Mouse (Mus musculus): ENCODE results near the gene Elob. TPM values are rescaled to one million over a fixed set of nuclear protein-coding genes. Genes with fewer than 3 reads are reported as not detected.
A peak's percentile ranks its signal among the peaks of the same experiment; 100 is the strongest.

Gene Elob
- polyA plus RNA-seq, 1 experiment from 2014 or later, result 906 TPM

DNA sequence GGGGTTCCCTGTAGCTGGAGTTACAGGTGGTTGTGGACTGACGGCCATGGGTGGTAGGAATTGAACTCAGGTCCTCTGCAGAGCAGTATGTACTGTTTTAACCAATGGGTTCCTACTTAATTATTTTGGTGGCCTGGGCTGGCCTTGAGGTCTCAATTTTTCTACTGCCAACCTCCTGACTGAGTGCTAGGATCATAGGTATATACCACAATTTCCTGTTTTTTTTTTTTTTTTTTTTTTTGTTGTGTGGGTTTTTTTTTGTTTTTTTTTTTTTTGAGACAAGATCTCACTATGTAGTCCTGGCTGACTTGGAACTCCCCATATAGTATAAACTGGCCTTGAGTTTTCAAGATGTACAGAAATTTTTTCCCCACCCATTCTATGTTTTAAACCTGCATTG is 2.3 kb upstream of the Elob start:
- 90% methylated on average over 1 of the region's 1 CpGs for WGBS
- Histone ChIP-seq H3K4me2 (ENCODE audit: low read depth, low read length) (no peak overlapping the region), H3K9me3 (replicated peaks; ENCODE audit: control insufficient read depth, low read length) (no peaks in the 10 kb centered on the region), H3K4me3 (replicated peaks; ENCODE audit: low read length) (no peak overlapping the region), H3K4me1 (ENCODE audit: control insufficient read depth, insufficient read depth, low read length) (peaks cover 14% of the 10 kb centered on the region), H3K9ac (ENCODE audit: low read length) (no peak overlapping the region), H3K27me3 (ENCODE audit: control insufficient read depth, insufficient read depth, low read length) (peaks cover 7% of the 10 kb centered on the region), H3K27ac (ENCODE audit: low read length) (no peak overlapping the region), H3K36me3 (ENCODE audit: control insufficient read depth, insufficient read depth, low read length) (peaks cover 3% of the 10 kb centered on the region; the same call in 1 of the 2 replicates)
- ATAC-seq (ENCODE audit: insufficient read depth, low FRiP score), result no peak

DNA sequence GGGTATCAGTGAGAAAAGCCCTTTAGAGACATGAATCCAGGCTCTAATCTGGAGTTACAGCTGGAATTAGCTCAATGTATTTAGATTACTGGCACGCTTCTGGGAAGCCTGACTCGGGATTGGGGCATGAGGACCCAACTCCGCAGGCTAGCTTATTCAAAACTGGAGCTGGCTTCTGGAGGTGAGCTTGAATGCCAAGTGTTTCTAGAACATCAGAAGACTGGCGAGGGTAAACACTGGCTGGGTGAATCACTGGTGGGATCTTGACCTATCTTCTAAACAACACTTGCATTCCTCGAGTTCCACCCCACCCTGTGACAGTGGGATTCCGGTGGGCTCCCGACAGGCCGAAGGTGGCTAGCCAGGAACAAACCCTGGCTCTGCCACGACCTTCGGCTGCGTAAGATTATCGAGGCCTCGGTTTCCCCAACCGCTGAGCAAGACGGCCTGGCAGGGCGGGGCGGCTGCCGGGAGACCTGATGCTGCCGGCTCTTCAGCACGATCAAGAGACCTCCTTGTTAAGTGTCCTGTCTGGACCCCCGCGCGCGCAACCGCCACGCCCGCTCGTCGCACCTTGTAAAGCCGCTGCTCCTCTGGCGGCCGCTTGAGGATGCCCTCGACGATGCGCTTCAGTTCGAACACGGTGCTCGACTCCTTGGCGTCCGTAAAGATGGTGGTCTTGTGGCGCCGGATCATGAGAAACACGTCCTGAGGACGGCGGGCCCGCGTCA is 500 bp downstream of the Elob start:
- under 1% methylated on average over 47 of the region's 47 CpGs for WGBS

DNA sequence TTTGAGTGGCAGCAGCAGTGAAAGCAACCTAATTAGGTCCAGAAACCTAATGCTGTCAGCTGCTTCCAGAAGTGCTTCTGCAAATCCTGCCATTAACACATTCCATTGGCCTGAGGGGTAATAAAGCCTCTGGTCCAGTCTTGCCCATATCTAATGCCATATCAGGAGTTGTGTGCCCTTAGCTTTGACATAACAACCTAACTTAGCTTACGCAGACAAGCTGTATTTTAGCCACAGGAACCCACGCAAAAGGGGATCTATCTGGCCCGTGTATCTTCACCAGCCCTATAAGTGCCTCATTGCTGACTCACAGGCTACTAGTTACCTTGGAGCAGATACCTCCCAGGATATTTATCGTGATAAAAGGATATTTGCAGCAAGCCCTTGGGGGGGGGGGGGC is 3.3 kb downstream of the Elob start:
- H3K9ac ChIP-seq (ENCODE audit: low read length), result no peak overlapping the region
- H3K27me3 ChIP-seq (ENCODE audit: control insufficient read depth, insufficient read depth, low read length), result no peaks in the 10 kb centered on the region
- no peak for ATAC-seq (ENCODE audit: insufficient read depth, low FRiP score)
- H3K27ac ChIP-seq (ENCODE audit: low read length), result no peak overlapping the region
- H3K9me3 ChIP-seq (replicated peaks; ENCODE audit: control insufficient read depth, low read length), result no peaks in the 10 kb centered on the region
- H3K36me3 ChIP-seq (ENCODE audit: control insufficient read depth, insufficient read depth, low read length), result peaks cover 42% of the 10 kb centered on the region
- no peak overlapping the region for H3K4me2 ChIP-seq (ENCODE audit: low read depth, low read length)
- 82% methylated on average over 4 of the region's 4 CpGs for WGBS
- peaks cover 14% of the 10 kb centered on the region for H3K4me1 ChIP-seq (ENCODE audit: control insufficient read depth, insufficient read depth, low read length)
- H3K4me3 ChIP-seq (replicated peaks; ENCODE audit: low read length), result no peak overlapping the region

More for the DNA sequence above, 500 bp downstream of the Elob start:
- H3K9ac ChIP-seq (ENCODE audit: low read length), result peak overlapping the region; percentile 85
- peak overlapping the region; percentile 88 for H3K4me3 ChIP-seq (replicated peaks; ENCODE audit: low read length)
- H3K27me3 ChIP-seq (ENCODE audit: control insufficient read depth, insufficient read depth, low read length), result peaks cover 7% of the 10 kb centered on the region
- H3K4me2 ChIP-seq (ENCODE audit: low read depth, low read length), result peak overlapping the region; percentile 85
- peak; percentile 69 for ATAC-seq (ENCODE audit: insufficient read depth, low FRiP score)
- H3K9me3 ChIP-seq (replicated peaks; ENCODE audit: control insufficient read depth, low read length), result no peaks in the 10 kb centered on the region
- peak overlapping the region; percentile 72 for H3K27ac ChIP-seq (ENCODE audit: low read length)
- peaks cover 14% of the 10 kb centered on the region for H3K4me1 ChIP-seq (ENCODE audit: control insufficient read depth, insufficient read depth, low read length)
- H3K36me3 ChIP-seq (ENCODE audit: control insufficient read depth, insufficient read depth, low read length), result peaks cover 23% of the 10 kb centered on the region

DNA sequence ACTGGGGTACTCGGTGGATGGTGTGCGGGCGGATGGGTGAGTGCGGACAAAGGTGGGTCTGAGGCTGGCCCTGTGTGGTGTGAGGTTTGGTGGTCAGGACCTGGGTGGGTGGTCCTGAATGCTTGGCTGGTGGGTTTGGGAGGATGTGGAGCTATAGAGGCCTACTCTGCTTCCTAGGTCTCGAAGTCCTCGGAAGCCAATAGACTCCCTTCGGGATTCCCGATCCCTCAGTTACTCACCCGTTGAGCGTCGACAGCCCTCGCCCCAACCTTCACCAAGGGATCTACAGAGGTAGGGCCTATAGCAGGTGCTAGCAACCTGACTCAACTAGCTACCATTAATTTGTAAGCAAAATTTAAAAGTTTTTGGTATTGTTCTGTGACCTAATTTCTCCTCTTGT is 5.3 kb downstream of the Elob start:
- Histone ChIP-seq H3K27ac (ENCODE audit: low read length) (no peak overlapping the region), H3K4me1 (ENCODE audit: control insufficient read depth, insufficient read depth, low read length) (peaks cover 14% of the 10 kb centered on the region), H3K36me3 (ENCODE audit: control insufficient read depth, insufficient read depth, low read length) (peaks cover 61% of the 10 kb centered on the region), H3K27me3 (ENCODE audit: control insufficient read depth, insufficient read depth, low read length) (no peaks in the 10 kb centered on the region), H3K4me2 (ENCODE audit: low read depth, low read length) (no peak overlapping the region), H3K9me3 (replicated peaks; ENCODE audit: control insufficient read depth, low read length) (peaks cover 11% of the 10 kb centered on the region), H3K9ac (ENCODE audit: low read length) (no peak overlapping the region), H3K4me3 (replicated peaks; ENCODE audit: low read length) (no peak overlapping the region)
- no peak for ATAC-seq (ENCODE audit: insufficient read depth, low FRiP score)
- 94% methylated on average over 12 of the region's 12 CpGs for WGBS

DNA sequence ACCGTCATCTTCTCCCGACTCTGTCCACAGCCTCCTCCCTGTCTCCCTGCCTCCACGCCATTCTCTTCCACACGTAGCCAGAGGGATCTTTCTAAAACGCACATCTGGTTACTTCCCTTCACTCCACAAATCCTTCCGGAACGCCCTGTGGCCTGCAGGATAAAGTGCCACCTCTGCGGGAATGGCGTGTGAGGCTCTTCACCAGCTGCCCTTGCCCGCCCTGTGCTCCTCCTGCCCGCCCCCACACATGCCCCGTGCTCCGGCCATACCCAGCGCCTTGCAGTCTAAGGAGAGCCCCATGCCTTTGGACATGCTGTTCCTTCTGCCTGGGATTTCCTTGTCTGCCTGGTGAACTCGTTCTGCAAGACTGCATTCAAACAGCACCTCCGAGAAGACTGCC is 5.9 kb downstream of the Elob start:
- peaks cover 67% of the 10 kb centered on the region for H3K36me3 ChIP-seq (ENCODE audit: control insufficient read depth, insufficient read depth, low read length)
- WGBS, result 79% methylated on average over 16 of the region's 16 CpGs
- H3K27ac ChIP-seq (ENCODE audit: low read length), result peak overlapping the region; percentile 24; the same call in 1 of the 2 replicates
- H3K27me3 ChIP-seq (ENCODE audit: control insufficient read depth, insufficient read depth, low read length), result no peaks in the 10 kb centered on the region
- no peak overlapping the region for H3K4me3 ChIP-seq (replicated peaks; ENCODE audit: low read length)
- H3K9me3 ChIP-seq (replicated peaks; ENCODE audit: control insufficient read depth, low read length), result peaks cover 17% of the 10 kb centered on the region
- no peak overlapping the region for H3K4me2 ChIP-seq (ENCODE audit: low read depth, low read length)
- H3K4me1 ChIP-seq (ENCODE audit: control insufficient read depth, insufficient read depth, low read length), result peaks cover 11% of the 10 kb centered on the region
- no peak for ATAC-seq (ENCODE audit: insufficient read depth, low FRiP score)
- no peak overlapping the region for H3K9ac ChIP-seq (ENCODE audit: low read length)

DNA sequence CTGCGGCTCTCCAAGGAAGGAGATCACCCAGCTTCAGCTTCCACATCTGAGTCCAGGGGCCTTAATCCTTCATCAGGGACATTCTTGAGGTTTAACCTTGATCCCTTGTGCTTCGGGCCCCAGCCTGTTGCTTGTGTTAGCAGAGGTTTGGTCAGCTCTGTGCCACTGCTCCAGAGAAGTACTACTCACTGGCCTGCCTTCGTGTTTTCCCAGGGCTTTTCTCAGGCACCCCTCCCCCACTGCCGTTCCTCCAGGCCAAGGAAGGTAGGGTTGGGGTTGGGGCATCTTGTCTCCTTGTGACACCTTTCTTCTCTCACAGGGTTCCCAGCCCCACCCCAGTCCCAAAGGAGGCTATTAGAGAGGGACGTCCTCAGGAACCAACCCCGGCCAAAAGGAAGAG is 6.8 kb downstream of the Elob start:
- 66% methylated on average over 6 of the region's 6 CpGs for WGBS
- Histone ChIP-seq H3K4me3 (replicated peaks; ENCODE audit: low read length) (no peak overlapping the region), H3K9ac (ENCODE audit: low read length) (no peak overlapping the region), H3K4me2 (ENCODE audit: low read depth, low read length) (no peak overlapping the region), H3K27me3 (ENCODE audit: control insufficient read depth, insufficient read depth, low read length) (no peaks in the 10 kb centered on the region), H3K27ac (ENCODE audit: low read length) (no peak overlapping the region), H3K9me3 (replicated peaks; ENCODE audit: control insufficient read depth, low read length) (peaks cover 19% of the 10 kb centered on the region), H3K4me1 (ENCODE audit: control insufficient read depth, insufficient read depth, low read length) (peaks cover 2% of the 10 kb centered on the region; the same call in 1 of the 2 replicates), H3K36me3 (ENCODE audit: control insufficient read depth, insufficient read depth, low read length) (peaks cover 77% of the 10 kb centered on the region)
- ATAC-seq (ENCODE audit: insufficient read depth, low FRiP score), result no peak

DNA sequence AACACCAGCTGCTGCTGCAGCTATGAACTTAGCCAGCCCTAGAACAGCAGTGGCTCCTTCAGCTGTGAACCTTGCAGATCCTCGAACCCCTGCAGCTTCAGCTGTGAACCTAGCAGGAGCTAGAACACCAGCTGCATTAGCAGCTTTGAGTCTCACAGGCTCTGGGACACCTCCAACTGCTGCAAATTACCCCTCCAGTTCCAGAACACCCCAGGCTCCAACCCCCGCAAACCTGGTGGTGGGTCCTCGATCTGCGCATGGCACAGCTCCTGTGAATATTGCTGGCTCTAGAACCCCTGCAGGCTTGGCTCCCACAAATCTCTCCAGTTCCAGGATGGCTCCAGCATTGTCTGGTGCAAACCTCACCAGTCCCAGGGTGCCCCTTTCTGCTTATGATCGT is 8.2 kb downstream of the Elob start:
- peaks cover 83% of the 10 kb centered on the region for H3K36me3 ChIP-seq (ENCODE audit: control insufficient read depth, insufficient read depth, low read length)
- 94% methylated on average over 5 of the region's 5 CpGs for WGBS
- H3K27ac ChIP-seq (ENCODE audit: low read length), result no peak overlapping the region
- H3K9ac ChIP-seq (ENCODE audit: low read length), result no peak overlapping the region
- ATAC-seq (ENCODE audit: insufficient read depth, low FRiP score), result no peak
- H3K4me3 ChIP-seq (replicated peaks; ENCODE audit: low read length), result no peak overlapping the region
- H3K9me3 ChIP-seq (replicated peaks; ENCODE audit: control insufficient read depth, low read length), result peaks cover 28% of the 10 kb centered on the region
- H3K27me3 ChIP-seq (ENCODE audit: control insufficient read depth, insufficient read depth, low read length), result no peaks in the 10 kb centered on the region
- no peaks in the 10 kb centered on the region for H3K4me1 ChIP-seq (ENCODE audit: control insufficient read depth, insufficient read depth, low read length)
- H3K4me2 ChIP-seq (ENCODE audit: low read depth, low read length), result no peak overlapping the region

DNA sequence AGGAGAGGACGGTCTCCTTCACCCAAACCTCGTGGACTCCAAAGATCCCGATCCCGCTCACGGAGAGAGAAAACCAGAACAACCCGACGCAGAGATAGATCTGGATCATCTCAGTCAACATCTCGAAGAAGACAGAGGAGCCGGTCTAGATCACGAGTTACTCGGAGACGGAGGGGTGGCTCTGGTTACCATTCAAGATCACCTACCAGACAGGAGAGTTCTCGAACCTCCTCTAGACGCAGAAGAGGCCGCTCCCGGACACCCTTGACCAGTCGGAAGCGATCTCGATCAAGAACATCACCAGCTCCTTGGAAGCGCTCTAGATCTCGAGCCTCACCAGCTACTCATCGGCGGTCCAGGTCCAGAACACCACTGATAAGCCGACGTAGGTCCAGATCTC is 9.7 kb downstream of the Elob start:
- 98% methylated on average over 25 of the region's 25 CpGs for WGBS
- Histone ChIP-seq H3K36me3 (ENCODE audit: control insufficient read depth, insufficient read depth, low read length) (peaks cover 84% of the 10 kb centered on the region), H3K4me3 (replicated peaks; ENCODE audit: low read length) (no peak overlapping the region), H3K4me1 (ENCODE audit: control insufficient read depth, insufficient read depth, low read length) (no peaks in the 10 kb centered on the region), H3K4me2 (ENCODE audit: low read depth, low read length) (no peak overlapping the region), H3K27ac (ENCODE audit: low read length) (no peak overlapping the region), H3K9ac (ENCODE audit: low read length) (no peak overlapping the region), H3K9me3 (replicated peaks; ENCODE audit: control insufficient read depth, low read length) (peaks cover 32% of the 10 kb centered on the region), H3K27me3 (ENCODE audit: control insufficient read depth, insufficient read depth, low read length) (no peaks in the 10 kb centered on the region)
- ATAC-seq (ENCODE audit: insufficient read depth, low FRiP score), result no peak

DNA sequence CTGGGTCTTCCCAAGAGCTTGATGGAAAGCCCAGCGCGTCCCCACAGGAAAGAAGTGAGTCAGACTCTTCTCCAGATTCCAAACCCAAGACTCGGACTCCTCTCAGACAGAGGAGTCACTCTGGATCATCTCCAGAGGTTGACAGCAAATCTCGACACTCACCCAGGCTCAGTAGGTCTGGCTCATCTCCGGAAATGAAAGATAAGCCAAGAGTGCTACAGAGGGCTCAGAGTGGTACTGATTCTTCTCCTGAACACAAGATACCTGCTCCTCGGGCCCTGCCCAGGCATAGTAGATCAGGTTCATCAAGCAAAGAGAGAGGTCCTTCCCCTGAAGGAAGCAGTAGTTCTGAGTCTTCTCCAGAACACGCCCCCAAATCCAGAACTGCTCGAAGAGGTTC is 10.4 kb downstream of the Elob start:
- H3K4me1 ChIP-seq (ENCODE audit: control insufficient read depth, insufficient read depth, low read length), result no peaks in the 10 kb centered on the region
- H3K4me3 ChIP-seq (replicated peaks; ENCODE audit: low read length), result no peak overlapping the region
- H3K9me3 ChIP-seq (replicated peaks; ENCODE audit: control insufficient read depth, low read length), result peaks cover 32% of the 10 kb centered on the region
- WGBS, result 96% methylated on average over 8 of the region's 8 CpGs
- no peaks in the 10 kb centered on the region for H3K27me3 ChIP-seq (ENCODE audit: control insufficient read depth, insufficient read depth, low read length)
- no peak for ATAC-seq (ENCODE audit: insufficient read depth, low FRiP score)
- no peak overlapping the region for H3K27ac ChIP-seq (ENCODE audit: low read length)
- H3K9ac ChIP-seq (ENCODE audit: low read length), result no peak overlapping the region
- peaks cover 87% of the 10 kb centered on the region for H3K36me3 ChIP-seq (ENCODE audit: control insufficient read depth, insufficient read depth, low read length)
- no peak overlapping the region for H3K4me2 ChIP-seq (ENCODE audit: low read depth, low read length)

Measured in stomach, embryonic 16.5 days (tissue).